Mouse (Mus musculus) stomach, postnatal 0 days (tissue): Measurements from ENCODE around the gene Agpat4.

Experiments used
- CTCF ChIP-seq: IDR thresholded peaks from 2 replicates; pipeline ENCODE4 v1.5.1; 2016; ENCODE audit warnings: antibody characterized with exemption, low read depth, mild to moderate bottlenecking, moderate library complexity
- EP300 ChIP-seq: optimal IDR thresholded peaks from 2 replicates; pipeline ENCODE3; 2016; ENCODE audit warnings: antibody characterized with exemption

GRCm38 (mm10) chr17:12161877-12162276, 43.4 kb downstream of the Agpat4 start:
- TF ChIP-seq EP300 = no peak
- TF ChIP-seq CTCF = no peak
